Mouse (Mus musculus): Measurements from ENCODE around the gene Padi1.

The Padi1 gene

DNA sequence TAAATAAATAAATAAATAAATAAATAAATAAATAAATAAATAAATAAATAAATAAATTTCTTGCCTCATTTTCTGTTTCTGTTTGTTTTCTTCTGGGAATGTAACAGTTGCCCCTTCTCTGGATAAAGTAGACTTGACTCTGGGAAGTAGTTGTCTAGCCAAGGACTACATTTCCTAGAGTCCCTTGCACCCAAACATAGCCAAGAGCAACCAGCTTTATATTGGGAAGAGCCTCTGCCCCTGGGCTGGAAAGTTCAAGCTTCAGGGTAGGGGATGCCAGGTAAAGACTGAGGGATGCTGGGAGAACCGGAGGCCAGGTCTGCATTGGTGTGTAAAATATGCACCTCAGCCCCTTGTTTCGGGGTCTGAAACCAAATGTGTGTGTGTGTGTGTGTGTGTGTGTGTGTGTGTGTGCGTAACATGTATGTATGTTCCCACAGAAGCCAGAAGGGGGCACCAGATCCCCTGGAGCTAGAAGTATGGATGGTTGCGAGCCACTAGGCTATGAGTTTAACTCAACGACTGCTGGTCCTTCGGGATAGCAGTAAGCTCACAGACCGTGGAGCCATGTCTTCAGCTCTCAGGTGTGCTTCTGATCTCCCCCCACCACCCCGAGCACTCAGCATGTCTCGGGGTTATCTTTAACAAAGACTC, 61.2 kb downstream of the Padi1 start:
- DNase-seq (ENCODE audit: low read depth), result no peak

DNA sequence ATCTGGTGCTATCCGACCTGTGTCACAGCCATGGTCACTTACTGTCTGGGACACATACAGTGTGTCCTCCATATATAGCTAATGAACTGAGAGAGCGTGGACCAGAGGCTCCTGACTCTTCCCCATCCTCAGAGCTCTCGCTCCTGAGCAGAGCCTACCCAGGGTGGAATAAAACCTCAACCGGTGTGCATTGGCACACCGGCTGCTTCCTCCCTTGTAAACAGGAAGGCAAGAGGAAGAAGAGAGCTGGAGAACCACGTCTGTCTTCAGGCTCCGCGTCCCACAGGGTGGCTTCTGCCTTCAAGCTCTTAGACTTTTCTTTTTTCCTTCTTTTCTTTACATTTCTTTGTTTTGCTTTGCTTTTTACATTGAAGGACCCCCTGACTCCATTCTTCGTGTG, 62.8 kb downstream of the Padi1 start:
- no peak for DNase-seq (ENCODE audit: low read depth)

DNA sequence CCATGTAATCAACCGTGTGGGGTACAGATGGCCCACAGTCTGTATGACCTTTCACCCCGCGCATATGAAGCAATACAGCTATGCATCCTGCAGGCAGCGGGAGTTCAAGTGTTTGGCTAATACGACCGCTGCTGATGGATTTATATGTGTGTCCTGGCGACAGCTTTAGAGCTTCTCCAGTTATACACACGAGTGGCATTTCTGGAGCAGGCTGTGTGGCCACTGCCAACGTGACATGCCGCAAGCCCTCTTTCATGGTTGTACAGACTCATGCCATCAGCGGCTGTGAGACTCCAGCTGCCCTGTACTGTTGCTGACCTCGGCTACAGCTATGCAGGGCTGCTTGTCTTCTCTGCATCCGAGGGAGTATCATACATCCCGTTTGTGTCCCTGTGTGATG, 65.1 kb downstream of the Padi1 start:
- DNase-seq (ENCODE audit: low read depth), result no peak

GRCm38 (mm10) chr4:140779803-140780397, 65.7 kb downstream of the Padi1 start:
- no peak for DNase-seq (ENCODE audit: low read depth)

DNA sequence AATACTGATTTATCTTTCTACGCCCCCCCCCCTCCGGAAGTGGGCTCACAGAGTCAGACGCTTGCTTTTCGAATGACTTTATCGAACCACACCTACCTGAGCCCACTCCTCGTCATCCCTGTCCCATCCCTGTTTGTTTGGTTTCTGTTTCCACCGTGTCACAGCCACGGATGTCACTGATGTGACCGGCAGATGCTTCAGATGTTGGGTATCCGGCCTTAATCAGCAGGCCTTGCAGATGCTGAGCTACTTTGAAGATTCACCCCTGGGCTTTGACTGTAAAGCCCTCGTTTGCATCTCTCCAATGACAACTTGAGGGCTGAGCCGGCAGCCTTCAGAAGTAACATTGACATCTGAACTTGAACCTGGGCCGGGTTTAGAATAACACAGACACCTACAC, 69.0 kb downstream of the Padi1 start:
- no peak for DNase-seq (ENCODE audit: low read depth)

GRCm38 (mm10) chr4:140775876-140776275, 69.7 kb downstream of the Padi1 start:
- DNase-seq (ENCODE audit: low read depth), result no peak

GRCm38 (mm10) chr4:140774893-140775292, 70.7 kb downstream of the Padi1 start:
- DNase-seq (ENCODE audit: low read depth), result no peak

DNA sequence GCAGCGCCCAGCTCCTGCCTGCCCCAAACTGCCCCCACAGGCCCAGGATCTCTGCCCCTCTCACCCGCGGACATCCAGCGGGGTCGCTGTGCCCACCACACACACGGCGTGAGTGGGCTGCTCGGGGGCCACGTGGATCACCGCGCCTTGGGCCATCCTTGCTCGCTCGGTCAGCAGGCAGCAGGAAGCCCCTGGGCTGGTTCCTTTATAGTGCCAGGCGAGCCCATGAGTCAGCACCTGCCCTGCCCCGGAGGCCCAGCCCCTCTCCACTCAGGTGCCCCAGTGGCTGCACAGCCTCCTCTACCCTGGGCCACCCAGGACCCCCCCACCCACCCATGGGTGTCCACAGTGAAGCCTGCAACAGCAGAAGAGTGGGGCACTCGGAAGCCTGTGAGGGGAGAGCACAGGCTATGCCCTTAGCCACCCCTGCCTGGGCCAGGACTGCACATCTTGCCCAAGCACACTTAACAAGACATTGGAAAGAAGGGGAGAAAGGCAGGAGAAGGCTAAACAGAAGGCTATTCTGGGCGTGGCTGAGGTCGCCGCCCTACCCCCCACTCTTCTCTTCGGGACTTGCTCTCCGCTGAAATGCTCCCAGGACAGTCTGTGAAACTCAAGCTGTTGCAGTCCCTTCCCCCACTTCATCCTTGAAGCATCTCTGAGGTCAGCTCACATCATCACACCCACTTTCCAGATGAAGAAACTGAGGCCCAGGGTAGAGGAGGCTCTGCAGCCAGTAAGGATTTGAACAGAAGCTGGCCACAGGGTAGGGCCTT, 71.4 kb downstream of the Padi1 start, which contains the start of gene Padi4:
Padi4 (minus strand) TSS at position 212 of the 776 bp plus-strand sequence.
- DNase-seq (ENCODE audit: low read depth), result no peak

DNA sequence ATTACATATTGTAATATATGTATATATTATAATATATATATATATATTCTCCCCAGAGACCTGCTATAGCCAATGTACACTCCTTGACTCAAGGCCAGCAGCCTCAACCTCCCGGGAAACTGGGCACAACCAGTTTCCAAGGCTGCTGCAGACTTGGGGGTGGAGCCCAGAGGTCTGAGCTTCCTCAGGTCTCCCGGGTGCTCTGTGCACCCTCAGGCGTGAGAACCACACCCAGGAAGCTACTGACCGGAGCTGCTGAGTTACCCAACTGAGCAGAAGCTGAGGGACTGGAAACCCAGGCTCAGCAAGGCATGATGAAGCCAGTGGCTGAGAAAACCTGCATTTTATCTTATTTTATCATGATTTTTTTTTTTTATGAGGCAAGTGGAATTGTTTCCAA, 74.5 kb downstream of the Padi1 start:
- DNase-seq (ENCODE audit: low read depth), result no peak

- no peak for DNase-seq (ENCODE audit: low read depth)
These were observed 75.1 kb downstream of the Padi1 start for GRCm38 (mm10) chr4:140770433-140770832.

DNA sequence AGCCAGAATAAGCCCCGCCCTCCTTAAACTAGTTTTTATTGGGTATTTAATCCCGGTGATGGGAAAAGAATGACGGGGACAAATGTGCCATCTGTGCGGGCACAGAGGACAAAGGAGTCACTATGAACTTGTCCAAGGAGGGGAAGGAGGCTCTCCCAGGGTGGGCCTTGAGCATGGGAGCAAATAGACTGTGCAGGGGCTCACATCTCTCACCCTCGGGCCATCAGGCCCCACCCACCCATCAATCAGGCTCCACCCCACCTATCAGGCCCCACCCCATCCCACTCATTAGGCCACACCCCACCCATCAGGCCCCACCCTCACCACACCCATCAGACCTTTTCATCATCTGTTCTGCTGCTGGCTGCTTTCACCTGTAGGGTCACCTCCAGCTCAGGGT, 76.6 kb downstream of the Padi1 start:
- DNase-seq (ENCODE audit: low read depth), result no peak

GRCm38 (mm10) chr4:140765936-140766335, 79.6 kb downstream of the Padi1 start:
- no peak for DNase-seq (ENCODE audit: low read depth)

GRCm38 (mm10) chr4:140763158-140763557, 82.4 kb downstream of the Padi1 start:
- peak; percentile 67 for DNase-seq (ENCODE audit: low read depth)

Data from c-Kit-positive CD71-negative TER-119-negative erythroid progenitor cells, embryonic 14.5 days (primary cell).